Mouse (Mus musculus): Measurements from ENCODE around the gene P4ha1.
"Not testable (repeated sequence)": the region's sequence is repeated elsewhere in the genome, so short reads cannot be mapped to it uniquely, and the experiment has no call there.

P4ha1 gene

DNA sequence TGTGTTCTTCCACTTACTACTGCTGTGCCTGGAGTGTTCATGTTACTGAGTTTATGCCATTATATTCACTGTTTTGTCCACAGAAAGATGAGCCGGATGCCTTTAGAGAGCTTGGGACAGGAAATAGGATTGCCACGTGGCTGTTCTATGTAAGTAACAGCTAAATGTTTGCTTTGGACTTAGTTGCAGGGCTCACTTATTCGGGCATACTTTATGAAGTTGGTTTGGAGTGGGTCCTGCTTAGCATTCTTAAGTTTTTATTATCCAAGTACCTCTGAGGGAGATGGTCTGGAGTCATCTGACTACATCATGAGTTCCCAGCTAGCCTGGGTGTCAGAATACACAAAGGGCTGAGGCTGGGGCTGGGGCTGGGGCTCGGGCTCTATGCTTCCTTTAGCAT, 44.1 kb downstream of the P4ha1 start:
- no peak for DNase-seq (ENCODE audit: extremely low spot score, low read depth, low spot score)

DNA sequence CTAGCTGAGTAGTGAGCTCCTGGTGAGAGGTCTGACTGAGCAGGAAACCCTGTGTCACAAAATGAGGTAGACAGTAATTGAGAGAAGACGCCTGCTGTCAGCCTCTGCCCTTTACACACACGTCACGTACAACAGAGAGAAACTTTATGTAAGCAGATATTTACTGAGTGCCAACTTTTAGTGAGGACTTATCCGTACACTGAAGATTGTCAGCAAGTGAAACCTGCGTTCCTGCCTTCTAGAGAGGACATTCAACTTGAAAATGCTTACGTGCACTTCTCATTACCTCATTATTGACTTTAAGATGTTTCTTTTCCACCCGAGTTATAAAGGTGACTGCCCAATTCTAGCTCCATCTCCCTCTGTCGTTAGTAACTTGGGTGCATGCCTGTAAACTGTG, 45.6 kb downstream of the P4ha1 start:
- DNase-seq (ENCODE audit: extremely low spot score, low read depth, low spot score), result no peak

DNA sequence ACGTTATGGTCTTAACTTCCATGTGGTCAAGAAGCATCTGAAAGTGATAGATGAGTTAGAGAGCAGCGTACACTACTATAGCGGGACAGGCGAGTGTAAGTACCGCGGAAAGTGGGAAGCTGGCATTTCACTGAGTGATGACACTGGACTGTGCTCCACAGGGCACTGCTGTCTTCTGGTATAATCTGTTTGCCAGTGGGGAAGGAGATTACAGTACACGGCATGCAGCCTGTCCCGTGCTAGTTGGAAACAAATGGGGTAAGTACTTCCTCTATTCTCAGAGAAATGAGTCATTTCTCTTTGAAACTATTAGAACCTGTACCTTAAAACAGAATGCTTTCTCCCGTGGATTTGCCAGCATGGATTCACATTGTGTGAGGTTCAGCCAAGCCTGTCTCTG, 46.3 kb downstream of the P4ha1 start:
- DNase-seq (ENCODE audit: extremely low spot score, low read depth, low spot score), result no peak

DNA sequence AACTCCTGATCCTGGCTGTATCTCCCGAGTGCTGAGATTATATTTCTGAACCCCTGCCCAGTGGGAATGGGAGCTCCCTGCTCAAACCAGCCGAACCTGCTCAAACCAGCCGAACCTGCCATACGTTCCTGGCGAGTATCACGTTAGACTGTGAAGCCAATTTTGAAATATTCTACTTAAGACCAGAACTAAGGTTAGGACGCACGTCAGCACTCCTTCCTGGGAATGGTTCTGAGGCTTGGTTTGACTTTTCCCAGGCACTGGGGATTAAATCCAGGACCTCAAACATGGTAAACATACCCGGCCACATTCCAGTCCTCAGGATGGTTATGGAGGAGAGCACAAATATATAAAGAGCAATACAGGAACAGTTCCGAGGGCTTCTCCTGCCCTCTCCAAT, 54.8 kb downstream of the P4ha1 start:
- no peak for DNase-seq (ENCODE audit: extremely low spot score, low read depth, low spot score)

DNA sequence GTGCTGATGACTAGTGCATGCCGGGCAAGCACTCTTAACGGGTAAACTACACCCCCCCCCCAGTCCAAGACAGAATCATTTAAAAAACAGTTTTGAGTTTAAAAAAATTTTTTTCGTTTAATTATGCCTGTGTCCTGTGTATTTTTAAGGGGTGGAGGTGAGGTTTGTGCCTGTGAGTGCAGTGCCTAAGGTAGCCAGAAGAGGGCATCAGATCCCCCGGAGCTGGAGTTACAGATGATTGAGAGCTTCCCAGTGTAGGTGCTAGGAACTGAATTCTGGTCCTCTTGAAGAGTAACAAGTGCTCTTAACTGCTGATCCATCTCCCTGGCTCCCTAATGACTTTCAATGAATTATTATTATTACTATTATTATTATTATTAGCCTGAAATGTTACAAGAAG, 55.6 kb downstream of the P4ha1 start:
- no peak for DNase-seq (ENCODE audit: extremely low spot score, low read depth, low spot score)

DNA sequence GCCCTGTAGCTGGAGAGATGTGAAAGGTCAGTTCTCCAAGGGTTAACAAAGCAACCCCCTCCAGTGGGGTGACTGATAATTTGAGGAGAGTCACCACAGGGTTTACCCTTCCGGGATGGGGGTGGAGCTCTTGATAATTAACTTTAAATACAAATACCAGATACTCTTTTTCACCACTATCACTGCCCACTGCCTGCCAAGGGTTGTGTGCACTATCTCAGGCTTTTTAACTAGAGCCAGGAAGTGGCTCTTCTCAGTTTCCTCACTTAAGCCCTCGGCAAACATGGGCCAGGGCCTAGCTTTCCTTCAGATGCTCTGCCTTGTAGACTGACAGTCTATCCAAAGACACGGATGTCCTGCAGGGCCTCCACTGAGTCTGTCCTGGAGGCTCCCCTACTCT, 56.8 kb downstream of the P4ha1 start:
- DNase-seq (ENCODE audit: extremely low spot score, low read depth, low spot score), result no peak

DNA sequence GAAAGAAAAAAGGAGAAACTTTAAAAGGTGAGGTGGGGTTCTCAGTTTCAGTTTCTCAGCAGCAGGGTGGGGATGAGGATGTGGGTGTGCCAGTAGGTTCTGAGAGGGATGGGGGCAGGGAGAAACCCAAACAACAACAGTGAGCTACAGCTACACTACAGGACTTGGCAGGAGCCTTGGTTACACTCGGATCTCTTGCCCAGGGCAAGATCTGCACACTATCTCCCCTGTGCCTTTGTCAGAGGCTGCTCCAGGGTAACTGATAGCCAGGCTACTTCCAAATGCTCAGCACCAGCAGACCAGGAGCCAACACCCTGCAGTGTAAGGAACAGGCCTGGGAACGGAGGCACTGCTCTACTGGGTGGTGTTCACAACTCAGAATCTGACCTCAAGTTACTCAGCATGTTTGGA, 57.3 kb downstream of the P4ha1 start:
- no peak for DNase-seq (ENCODE audit: extremely low spot score, low read depth, low spot score)

DNA sequence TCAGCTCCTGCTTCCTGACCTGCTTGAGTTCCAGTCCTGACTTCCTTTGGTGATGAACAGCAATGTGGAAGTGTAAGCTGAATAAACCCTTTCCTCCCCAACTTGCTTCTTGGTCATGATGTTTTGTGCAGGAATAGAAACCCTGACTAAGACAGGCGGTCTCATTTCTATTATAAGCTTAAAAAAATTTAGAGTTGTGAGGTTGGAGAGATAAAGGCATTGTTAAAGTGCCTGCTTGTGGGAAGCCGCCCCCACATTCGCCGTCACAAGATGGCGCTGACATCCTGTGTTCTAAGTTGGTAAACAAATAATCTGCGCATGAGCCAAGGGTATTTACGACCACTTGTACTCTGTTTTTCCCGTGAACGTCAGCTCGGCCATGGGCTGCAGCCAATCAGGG, 58.5 kb downstream of the P4ha1 start:
- DNase-seq (ENCODE audit: extremely low spot score, low read depth, low spot score), result peak; percentile 10

DNA sequence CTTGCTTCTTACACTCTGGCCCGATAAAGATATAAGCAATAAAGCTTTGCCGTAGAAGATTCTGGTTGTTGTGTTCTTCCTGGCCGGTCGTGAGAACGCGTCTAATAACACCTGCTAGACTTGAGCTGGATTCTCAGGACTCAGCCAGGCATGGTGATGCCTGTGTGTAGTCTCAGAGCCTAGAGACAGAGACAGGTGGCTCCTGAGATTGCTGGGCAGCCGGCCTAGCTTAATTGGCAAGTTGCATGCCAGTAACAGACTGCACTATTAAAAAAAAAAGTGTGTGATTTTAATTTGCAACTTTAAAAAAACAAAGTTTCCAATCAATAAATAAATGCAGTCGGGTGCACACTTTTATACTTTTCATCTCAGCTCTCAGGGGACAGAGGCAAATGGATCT, 63.9 kb downstream of the P4ha1 start:
- no peak for DNase-seq (ENCODE audit: extremely low spot score, low read depth, low spot score)

DNA sequence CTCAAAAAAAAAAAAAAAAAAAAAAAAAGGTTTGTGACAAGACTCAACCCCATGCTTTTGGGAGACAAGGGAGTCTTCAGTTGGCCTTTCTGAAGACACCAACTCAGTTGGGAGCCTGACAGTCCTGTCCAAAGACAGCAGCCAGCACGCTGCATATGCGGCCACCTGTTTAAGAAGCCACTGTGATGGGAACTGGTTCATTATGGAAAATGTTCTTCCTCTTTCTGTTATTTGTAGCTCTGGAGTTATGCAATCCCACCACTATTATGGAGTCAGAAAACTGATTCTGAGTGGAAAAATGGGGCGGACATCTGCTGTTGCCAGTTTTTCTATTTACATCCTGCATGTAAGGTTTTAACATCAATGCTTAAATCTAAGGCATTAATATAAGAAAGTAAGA, 66.6 kb downstream of the P4ha1 start:
- DNase-seq (ENCODE audit: extremely low spot score, low read depth, low spot score), result no peak

DNA sequence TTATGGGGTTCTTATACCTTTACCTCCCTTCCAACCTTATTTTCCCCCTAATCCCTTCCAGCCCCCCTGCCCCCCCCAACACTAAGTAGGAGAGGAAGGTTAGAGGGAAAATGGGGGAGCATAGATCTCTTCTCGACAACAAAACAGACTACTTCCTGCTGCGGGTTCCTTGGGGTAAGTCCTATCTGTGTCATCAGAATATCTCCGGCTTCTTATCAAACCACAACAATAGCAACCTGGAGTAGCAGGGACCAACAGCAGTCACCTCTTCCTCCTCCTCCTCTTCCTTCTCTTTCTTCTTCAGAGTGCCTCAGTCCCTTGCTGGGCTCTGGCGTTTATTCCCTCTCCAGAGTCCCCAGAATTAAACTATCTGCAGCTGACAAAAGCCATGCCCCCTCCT, 68.8 kb downstream of the P4ha1 start:
- DNase-seq (ENCODE audit: extremely low spot score, low read depth, low spot score), result no peak

DNA sequence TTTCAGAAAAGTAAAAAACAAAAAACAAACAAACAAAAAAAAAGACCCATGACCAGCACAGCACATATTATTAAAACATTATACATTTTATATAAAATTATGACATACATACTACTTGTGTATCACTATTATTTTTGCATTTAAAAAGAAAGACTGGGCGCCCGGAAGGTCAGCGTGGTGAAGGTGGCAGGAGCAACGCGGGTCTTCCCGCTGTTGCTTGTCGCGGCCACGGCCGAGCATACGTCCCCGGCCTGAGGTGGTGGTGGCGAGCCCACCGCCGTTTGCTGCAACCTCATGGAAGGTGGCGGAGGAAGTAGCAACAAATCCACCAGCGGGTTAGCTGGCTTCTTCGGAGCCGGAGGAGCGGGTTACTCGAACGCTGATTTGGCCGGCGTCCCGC, 72.4 kb downstream of the P4ha1 start, which contains the start of gene Gm10273:
Gene Gm10273, plus strand, starts transcription at position 172 of the 400 bp plus-strand sequence.
- DNase-seq (ENCODE audit: extremely low spot score, low read depth, low spot score), result not testable (repeated sequence)

DNA sequence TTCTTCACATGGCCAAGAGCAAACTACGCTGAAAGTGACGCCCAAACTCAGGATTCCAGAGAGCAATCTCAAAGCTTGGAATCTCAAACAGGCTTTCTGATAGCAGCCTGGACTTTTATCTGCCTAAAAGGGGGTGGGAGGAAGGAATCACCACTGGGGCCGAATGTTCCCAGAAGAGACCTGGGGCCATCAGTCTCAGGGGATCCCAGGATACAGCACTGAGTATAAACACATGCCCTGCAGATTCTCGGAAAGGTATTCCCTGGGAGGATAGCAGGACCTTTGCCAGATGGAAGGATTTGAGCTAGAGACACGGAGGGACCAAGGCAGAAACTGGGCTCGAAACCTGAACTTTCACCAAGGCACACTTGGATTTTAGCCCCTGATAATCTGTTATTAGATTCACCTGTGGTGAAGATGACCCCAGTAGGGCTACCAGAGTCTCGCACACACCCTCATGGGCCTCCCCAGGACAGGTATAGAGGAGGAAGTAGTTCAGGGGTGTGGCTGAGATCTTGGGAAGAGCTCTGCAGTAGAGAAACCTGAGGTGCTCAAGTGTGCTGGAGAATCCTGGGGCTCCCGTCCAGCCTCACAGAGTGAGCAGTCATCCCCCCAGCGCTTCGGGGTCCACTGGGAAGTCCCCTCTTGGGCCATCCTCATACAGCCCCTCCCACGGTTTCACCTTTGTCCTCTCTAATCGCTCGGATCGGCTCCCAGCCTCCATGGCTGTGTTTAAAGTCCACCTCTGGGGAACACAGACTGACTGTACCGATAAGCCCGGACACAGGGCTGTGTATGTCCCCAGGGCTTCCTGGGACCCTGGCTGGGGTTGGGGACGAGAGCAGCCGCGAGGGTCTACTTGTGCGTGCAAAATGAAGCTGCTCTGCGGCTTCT, 80.0 kb downstream of the P4ha1 start, which contains the start of gene Pla2g12b:
Gene Pla2g12b, plus strand, starts transcription at position 762 of the 894 bp plus-strand sequence.
- DNase-seq (ENCODE audit: extremely low spot score, low read depth, low spot score), result no peak

DNA sequence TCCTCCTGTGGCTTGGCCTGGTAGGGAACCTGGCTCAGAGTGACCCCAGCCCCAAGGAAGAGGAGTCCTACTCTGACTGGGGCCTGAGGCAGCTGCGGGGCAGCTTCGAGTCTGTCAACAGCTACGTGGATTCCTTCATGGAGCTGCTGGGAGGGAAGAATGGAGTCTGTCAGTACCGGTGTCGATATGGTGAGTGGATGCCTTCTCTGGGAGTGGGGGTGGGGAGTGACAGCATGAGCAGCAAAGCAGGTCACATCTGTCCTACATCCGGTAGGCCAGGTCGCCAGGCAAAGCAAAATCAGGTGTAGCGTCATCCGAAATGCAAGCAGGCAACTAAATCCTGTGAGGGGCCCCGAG, 80.7 kb downstream of the P4ha1 start:
- no peak for DNase-seq (ENCODE audit: extremely low spot score, low read depth, low spot score)

DNA sequence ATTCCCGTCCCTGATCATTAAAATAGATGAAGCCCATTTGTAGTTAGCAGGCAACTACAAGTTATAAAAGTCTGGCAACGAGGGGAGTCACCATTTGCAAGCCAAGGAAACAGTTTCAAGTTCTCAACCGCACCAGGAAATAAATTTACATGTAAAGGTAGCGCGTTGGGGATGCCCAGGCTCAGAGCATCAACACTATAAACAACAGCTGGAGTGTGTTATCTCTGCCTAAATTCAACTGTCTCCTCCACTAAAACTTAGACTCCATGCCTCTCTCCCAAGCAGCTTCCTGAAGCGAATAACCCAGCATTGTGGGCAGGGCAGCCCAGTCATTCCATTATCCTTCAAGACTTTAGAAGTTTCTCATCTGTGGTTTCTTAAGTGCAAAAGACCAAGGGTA, 85.4 kb downstream of the P4ha1 start:
- DNase-seq (ENCODE audit: extremely low spot score, low read depth, low spot score), result no peak

DNA sequence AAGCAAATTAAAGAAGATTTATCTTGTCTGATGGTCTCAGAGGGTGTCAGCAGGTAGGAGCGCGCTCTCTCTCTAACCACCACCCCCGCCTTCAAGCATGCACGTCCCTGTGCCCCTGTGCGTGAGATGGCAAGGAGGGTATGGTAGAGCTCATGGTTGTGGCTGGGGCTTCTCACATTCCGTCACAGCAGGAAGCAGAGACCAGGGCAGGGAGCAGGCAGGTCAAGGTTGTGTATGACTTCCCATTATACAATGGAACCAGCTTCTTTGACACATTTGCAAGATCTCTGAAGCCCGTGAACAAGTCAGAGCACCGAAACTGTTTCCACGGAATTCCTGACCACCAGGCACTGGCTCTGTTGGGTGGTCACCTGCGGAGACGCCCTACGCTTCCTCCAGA, 87.2 kb downstream of the P4ha1 start:
- DNase-seq (ENCODE audit: extremely low spot score, low read depth, low spot score), result no peak

DNA sequence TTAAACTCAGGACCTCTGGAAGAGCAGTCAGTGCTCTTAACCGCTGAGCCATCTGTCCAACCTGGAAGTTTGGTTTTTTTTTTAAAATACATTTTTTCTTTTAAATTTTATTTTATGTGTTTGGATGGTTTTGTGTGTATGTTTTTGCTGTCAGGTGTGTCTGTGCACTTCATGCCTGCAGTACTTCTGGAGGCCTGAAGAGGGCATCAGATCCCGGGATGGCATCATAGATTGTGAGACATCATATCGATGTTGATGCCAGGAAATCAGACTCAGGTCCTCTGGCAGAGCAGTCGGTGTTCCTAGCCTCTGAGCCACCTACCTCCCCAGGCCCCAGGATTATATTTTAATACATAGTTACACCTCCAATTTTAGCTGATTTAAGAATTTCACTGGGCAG, 90.6 kb downstream of the P4ha1 start:
- DNase-seq (ENCODE audit: extremely low spot score, low read depth, low spot score), result no peak

DNA sequence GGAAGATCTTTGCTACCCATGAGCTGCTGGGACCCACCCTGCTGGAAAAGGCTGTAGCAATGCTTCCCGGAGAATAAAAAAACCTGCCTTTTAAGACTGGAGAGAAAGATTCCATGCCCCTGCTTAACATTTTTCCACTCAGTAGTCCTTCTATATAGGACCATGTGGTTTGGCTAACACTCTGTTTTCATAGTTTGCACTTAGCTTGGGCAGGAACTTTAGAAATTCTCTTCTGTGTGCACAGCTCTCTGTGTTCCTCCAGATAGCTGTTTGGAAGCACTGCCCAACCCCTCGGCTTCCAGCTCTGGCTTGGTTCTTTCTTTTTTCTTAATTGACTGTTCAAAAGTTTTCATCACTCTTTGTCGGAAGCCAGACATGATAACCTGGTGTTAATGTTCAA, 93.5 kb downstream of the P4ha1 start:
- no peak for DNase-seq (ENCODE audit: extremely low spot score, low read depth, low spot score)

DNA sequence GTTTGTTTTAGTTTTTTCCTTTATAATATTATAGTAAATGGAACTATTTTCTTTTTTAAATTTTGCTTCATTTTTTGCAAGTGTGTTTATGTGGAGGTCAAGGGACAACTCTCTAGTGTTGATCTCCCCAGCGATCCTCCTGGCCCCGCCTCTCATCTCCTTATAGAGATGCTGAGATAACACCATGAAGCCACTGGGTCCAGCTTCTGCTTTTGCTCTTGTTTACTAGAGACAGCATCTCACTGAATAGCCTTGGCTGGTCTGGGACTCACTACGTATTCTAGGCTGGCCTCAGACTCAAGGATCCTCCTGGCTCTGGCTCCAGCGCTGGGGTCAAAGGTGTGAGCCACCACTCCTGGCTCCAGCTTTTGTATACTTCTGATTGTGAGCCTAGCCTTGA, 96.4 kb downstream of the P4ha1 start:
- no peak for DNase-seq (ENCODE audit: extremely low spot score, low read depth, low spot score)

All from hindlimb bud, embryonic 11.5 days (tissue).